11 mouse cellular contexts compared by ENCODE assay signal in the genomic region with DNA sequence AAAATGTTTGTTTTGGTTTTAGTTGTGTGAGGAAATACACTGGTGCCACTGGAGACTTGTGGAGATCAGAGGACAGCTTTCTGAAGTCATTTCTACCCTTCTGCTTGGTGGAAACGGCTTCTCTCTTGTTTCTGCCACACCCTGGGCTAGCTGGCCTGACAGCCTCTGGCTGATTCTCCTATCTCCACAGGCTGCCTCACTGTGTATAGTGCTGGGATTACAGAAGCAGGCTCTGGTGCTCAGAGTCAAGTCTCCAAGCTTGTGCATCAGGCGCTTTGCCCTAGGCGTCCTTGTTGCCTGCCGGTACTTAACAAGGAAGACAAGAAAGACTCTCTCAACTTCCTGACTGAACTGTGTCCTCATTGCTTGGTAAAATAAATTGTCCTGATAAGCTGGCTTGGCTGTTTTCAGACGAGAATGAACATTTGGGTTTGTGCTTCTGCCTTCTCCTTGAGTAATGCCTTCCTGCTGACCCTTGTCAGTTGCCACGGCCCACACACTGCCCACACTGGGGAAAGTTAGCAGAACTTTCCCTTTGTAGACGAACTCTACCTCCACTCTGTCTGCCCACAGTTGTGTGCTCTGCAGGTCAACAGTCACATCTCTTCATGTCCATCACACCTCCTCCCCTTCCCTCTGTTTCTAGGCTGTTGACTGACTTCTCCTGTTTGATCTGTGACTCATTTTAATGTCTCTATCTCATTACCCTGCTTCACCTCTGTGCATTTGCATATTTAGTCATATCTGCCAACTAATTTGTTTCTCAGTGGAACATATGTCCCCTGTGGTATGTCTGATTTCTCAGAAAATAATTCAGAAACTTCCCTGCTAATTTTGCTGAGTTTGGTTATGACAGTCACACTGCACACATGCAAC. TPM values are rescaled to one million over a fixed set of nuclear protein-coding genes. Genes with fewer than 3 reads are reported as not detected.
DNase-seq lines count a peak whose midpoint lies in the region; ATAC-seq lines count a peak whose summit lies in the region.
"Had no signal": no experiment of that assay in that cellular context is flagged by ENCODE, and none has a peak within 500 bp of the region (broad histone marks: within the 10 kb centered on the region; RNA-seq: fewer than 3 reads in every experiment).

No protein-coding gene starts in this region.

- peak; percentile 66 for ATAC-seq in activated CD4-positive, CD25-positive, alpha-beta regulatory T cell, adult 4 months
- ATAC-seq in kidney, embryonic 16.5 days (ENCODE audit: low FRiP score, low TSS enrichment), result no peak
- 0 out of 2 replicates have a peak, but pooled peaks have one; percentile 45 for ATAC-seq in megakaryocyte-erythroid progenitor cell, adult 5-6 weeks (replicated peaks; ENCODE audit: low FRiP score, low TSS enrichment, poor library complexity, severe bottlenecking)
- no peak for ATAC-seq in hindbrain, embryonic 13.5 days (ENCODE audit: low FRiP score)
- ATAC-seq in midbrain, embryonic 14.5 days (ENCODE audit: low FRiP score, low TSS enrichment), result no peak

- peak overlapping the region; percentile 37 for H3K4me3 ChIP-seq in kidney, embryonic 16.5 days (ENCODE audit: low read length)
- no peak overlapping the region for H3K4me3 ChIP-seq in hindbrain, embryonic 13.5 days
- no peak overlapping the region for H3K4me3 ChIP-seq in midbrain, embryonic 14.5 days (replicated peaks; ENCODE audit: low read depth, low read length)
- H3K4me3 ChIP-seq: embryonic facial prominence, embryonic 10.5 days had no signal

- DNase-seq in heart, adult 18-20 months, result peak; percentile 28 to 41
- DNase-seq in heart, adult 8-10 months (ENCODE audit: low spot score), result no peak
- DNase-seq in c-Kit-positive CD71-positive TER-119-positive erythroid progenitor cells, embryonic 14.5 days (ENCODE audit: low spot score), result no peak
- no peak for DNase-seq in midbrain, embryonic 14.5 days

- no peaks in the 10 kb centered on the region for H3K36me3 ChIP-seq in kidney, embryonic 16.5 days (ENCODE audit: insufficient read depth, low read length)
- H3K36me3 ChIP-seq in hindbrain, embryonic 13.5 days, result no peaks in the 10 kb centered on the region
- no peaks in the 10 kb centered on the region for H3K36me3 ChIP-seq in midbrain, embryonic 14.5 days (ENCODE audit: control insufficient read depth, insufficient read depth, low read length)
- H3K36me3 ChIP-seq: embryonic facial prominence, embryonic 10.5 days had no signal

- peaks cover 11% of the 10 kb centered on the region for H3K27me3 ChIP-seq in kidney, embryonic 16.5 days (ENCODE audit: insufficient read depth, low read length)
- peaks cover 34% of the 10 kb centered on the region for H3K27me3 ChIP-seq in hindbrain, embryonic 13.5 days
- H3K27me3 ChIP-seq in midbrain, embryonic 14.5 days (ENCODE audit: control insufficient read depth, insufficient read depth, low read length), result peaks cover 11% of the 10 kb centered on the region

- WGBS in kidney, embryonic 16.5 days, result 33% methylated on average over 7 of the region's 7 CpGs
- 72% methylated on average over 7 of the region's 7 CpGs for WGBS in hindbrain, embryonic 13.5 days
- 77% methylated on average over 7 of the region's 7 CpGs for WGBS in midbrain, embryonic 14.5 days

- H3K9me3 ChIP-seq in kidney, embryonic 16.5 days (ENCODE audit: low read length), result no peaks in the 10 kb centered on the region
- H3K9me3 ChIP-seq in hindbrain, embryonic 13.5 days, result no peaks in the 10 kb centered on the region
- no peaks in the 10 kb centered on the region for H3K9me3 ChIP-seq in midbrain, embryonic 14.5 days (ENCODE audit: control insufficient read depth, low read length)
- H3K9me3 ChIP-seq: embryonic facial prominence, embryonic 10.5 days had no signal

- H3K27ac ChIP-seq in kidney, embryonic 16.5 days (ENCODE audit: low read length), result peak overlapping the region; percentile 87; the same call in 1 of the 2 replicates
- H3K27ac ChIP-seq in hindbrain, embryonic 13.5 days, result no peak overlapping the region
- no peak overlapping the region for H3K27ac ChIP-seq in midbrain, embryonic 14.5 days (replicated peaks; ENCODE audit: low read depth, low read length)
- H3K27ac ChIP-seq: embryonic facial prominence, embryonic 10.5 days had no signal

- peaks cover 4% of the 10 kb centered on the region; the same call in 1 of the 2 replicates for H3K4me1 ChIP-seq in kidney, embryonic 16.5 days (ENCODE audit: insufficient read depth, low read length)
- H3K4me1 ChIP-seq in hindbrain, embryonic 13.5 days (replicated peaks), result peaks cover 9% of the 10 kb centered on the region
- no peaks in the 10 kb centered on the region for H3K4me1 ChIP-seq in midbrain, embryonic 14.5 days (ENCODE audit: control insufficient read depth, insufficient read depth, low read length)

- H3K4me2 ChIP-seq in kidney, embryonic 16.5 days (replicated peaks; ENCODE audit: low read depth, low read length), result peak overlapping the region; percentile 31
- no peak overlapping the region for H3K4me2 ChIP-seq in hindbrain, embryonic 13.5 days
- no peak overlapping the region for H3K4me2 ChIP-seq in midbrain, embryonic 14.5 days (ENCODE audit: low read length)

- H3K9ac ChIP-seq in kidney, embryonic 16.5 days (replicated peaks; ENCODE audit: low read length), result no peak overlapping the region; the same call in 1 of the 2 replicates
- no peak overlapping the region for H3K9ac ChIP-seq in hindbrain, embryonic 13.5 days
- H3K9ac ChIP-seq in midbrain, embryonic 14.5 days (replicated peaks; ENCODE audit: low read length), result no peak overlapping the region

RNA-seq across cellular contexts. Expression of a gene that starts 1.3 kb away (rescaled TPM):
- 1 to 10 TPM; 4.9 to 5.0 TPM for total RNA-seq in heart, adult 18-20 months (2021)
- total RNA-seq in heart, adult 8-10 months (2022), result 1 to 10 TPM; 4.1 to 5.0 (median 4.5) TPM
- 100 to 1,000 TPM; 198 to 220 TPM for polyA plus RNA-seq in activated CD4-positive, CD25-positive, alpha-beta regulatory T cell, adult 4 months (2017; shearing (Covaris generic))
- polyA plus RNA-seq in kidney, embryonic 16.5 days (2015; fragmentation: Nextera tagmentation; extraction: Ambion mirVana), result 18.0 and 19.9 TPM in 2 replicates
- total RNA-seq in megakaryocyte-erythroid progenitor cell, adult 5-6 weeks (2014; fragmentation: Nextera tagmentation), result 6.1 and 11.7 TPM in 2 replicates
- 1.5 and 5.8 TPM in 2 replicates for total RNA-seq in megakaryocyte-erythroid progenitor cell, adult 5-6 weeks (2017)
- polyA plus RNA-seq in hindbrain, embryonic 13.5 days (2015; fragmentation: Nextera tagmentation; extraction: Ambion mirVana), result 1.8 and 1.9 TPM in 2 replicates
- polyA plus RNA-seq in midbrain, embryonic 14.5 days (2014; fragmentation: Nextera tagmentation; extraction: Ambion mirVana), result 0.71 and 0.78 TPM in 2 replicates

RNA-seq across cellular contexts. Expression of a gene that starts 8.5 kb away (rescaled TPM):
- 10 to 100 TPM in 1 of 2 experiments, 1 to 10 TPM in 1; 9.9 to 13.3 TPM for total RNA-seq in heart, adult 18-20 months (2021)
- total RNA-seq in heart, adult 8-10 months (2022), result 1 to 10 TPM; 6.3 to 9.4 (median 8.0) TPM
- 100 to 1,000 TPM; 321 to 429 TPM for polyA plus RNA-seq in activated CD4-positive, CD25-positive, alpha-beta regulatory T cell, adult 4 months (2017; shearing (Covaris generic))
- polyA plus RNA-seq in kidney, embryonic 16.5 days (2015; fragmentation: Nextera tagmentation; extraction: Ambion mirVana), result 39.5 and 43.2 TPM in 2 replicates
- 4.8 and 20.1 TPM in 2 replicates for total RNA-seq in megakaryocyte-erythroid progenitor cell, adult 5-6 weeks (2014; fragmentation: Nextera tagmentation)
- total RNA-seq in megakaryocyte-erythroid progenitor cell, adult 5-6 weeks (2017), result 10.8 and 12.9 TPM in 2 replicates
- 5.9 and 7.3 TPM in 2 replicates for polyA plus RNA-seq in hindbrain, embryonic 13.5 days (2015; fragmentation: Nextera tagmentation; extraction: Ambion mirVana)
- 2.8 and 5.2 TPM in 2 replicates for polyA plus RNA-seq in midbrain, embryonic 14.5 days (2014; fragmentation: Nextera tagmentation; extraction: Ambion mirVana)

RNA-seq across cellular contexts. Expression of a gene that starts 23.3 kb away (rescaled TPM):
- 1 to 10 TPM in 1 of 2 experiments, under 1 TPM in 1; 0.57 to 6.9 TPM for total RNA-seq in heart, adult 18-20 months (2021)
- total RNA-seq in heart, adult 8-10 months (2022), result under 1 TPM; 0.53 to 0.86 (median 0.54) TPM
- 1,000 to 10,000 TPM; 1,102 to 1,198 TPM for polyA plus RNA-seq in activated CD4-positive, CD25-positive, alpha-beta regulatory T cell, adult 4 months (2017; shearing (Covaris generic))
- 0.19 TPM in 1 of 2 replicates, not detected in the other for polyA plus RNA-seq in kidney, embryonic 16.5 days (2015; fragmentation: Nextera tagmentation; extraction: Ambion mirVana)
- 6.4 and 19.7 TPM in 2 replicates for total RNA-seq in megakaryocyte-erythroid progenitor cell, adult 5-6 weeks (2014; fragmentation: Nextera tagmentation)
- total RNA-seq in megakaryocyte-erythroid progenitor cell, adult 5-6 weeks (2017), result 0.88 and 6.2 TPM in 2 replicates
- not detected in 2 replicates for polyA plus RNA-seq in hindbrain, embryonic 13.5 days (2015; fragmentation: Nextera tagmentation; extraction: Ambion mirVana)
- not detected in 2 replicates for polyA plus RNA-seq in midbrain, embryonic 14.5 days (2014; fragmentation: Nextera tagmentation; extraction: Ambion mirVana)
- polyA plus RNA-seq: embryonic facial prominence, embryonic 10.5 days; limb, embryonic 11.5 days; neural tube, embryonic 14.5 days had no signal

RNA-seq across cellular contexts. Expression of a gene that starts 28.9 kb away (rescaled TPM):
- total RNA-seq in heart, adult 18-20 months (2021), result 1 to 10 TPM in 1 of 2 experiments, under 1 TPM in 1; 0.27 to 1.7 TPM
- total RNA-seq in heart, adult 8-10 months (2022), result under 1 TPM in 3 of 4 experiments, not detected in 1; 0.22 to 0.78 (median 0.71) TPM
- polyA plus RNA-seq in activated CD4-positive, CD25-positive, alpha-beta regulatory T cell, adult 4 months (2017; shearing (Covaris generic)), result 100 to 1,000 TPM; 444 to 529 TPM
- not detected in 2 replicates for polyA plus RNA-seq in kidney, embryonic 16.5 days (2015; fragmentation: Nextera tagmentation; extraction: Ambion mirVana)
- 1.4 and 4.8 TPM in 2 replicates for total RNA-seq in megakaryocyte-erythroid progenitor cell, adult 5-6 weeks (2014; fragmentation: Nextera tagmentation)
- total RNA-seq in megakaryocyte-erythroid progenitor cell, adult 5-6 weeks (2017), result 2.1 and 4.6 TPM in 2 replicates
- not detected in 2 replicates for polyA plus RNA-seq in hindbrain, embryonic 13.5 days (2015; fragmentation: Nextera tagmentation; extraction: Ambion mirVana)
- not detected in 2 replicates for polyA plus RNA-seq in midbrain, embryonic 14.5 days (2014; fragmentation: Nextera tagmentation; extraction: Ambion mirVana)
- polyA plus RNA-seq: embryonic facial prominence, embryonic 10.5 days; limb, embryonic 11.5 days; neural tube, embryonic 14.5 days had no signal

RNA-seq across cellular contexts. Expression of a gene that starts 28.9 kb away (rescaled TPM):
- 1 to 10 TPM; 3.8 to 4.0 TPM for total RNA-seq in heart, adult 18-20 months (2021)
- 1 to 10 TPM; 2.7 to 5.0 (median 4.3) TPM for total RNA-seq in heart, adult 8-10 months (2022)
- 10 to 100 TPM; 42.8 to 45.0 TPM for polyA plus RNA-seq in activated CD4-positive, CD25-positive, alpha-beta regulatory T cell, adult 4 months (2017; shearing (Covaris generic))
- polyA plus RNA-seq in kidney, embryonic 16.5 days (2015; fragmentation: Nextera tagmentation; extraction: Ambion mirVana), result 1.4 and 2.4 TPM in 2 replicates
- 2.9 TPM in 1 of 2 replicates, not detected in the other for total RNA-seq in megakaryocyte-erythroid progenitor cell, adult 5-6 weeks (2014; fragmentation: Nextera tagmentation)
- total RNA-seq in megakaryocyte-erythroid progenitor cell, adult 5-6 weeks (2017), result 96.6 TPM in 1 of 2 replicates, not detected in the other
- polyA plus RNA-seq in hindbrain, embryonic 13.5 days (2015; fragmentation: Nextera tagmentation; extraction: Ambion mirVana), result 0.79 TPM in 1 of 2 replicates, not detected in the other
- polyA plus RNA-seq in midbrain, embryonic 14.5 days (2014; fragmentation: Nextera tagmentation; extraction: Ambion mirVana), result 1.00 TPM in 1 of 2 replicates, not detected in the other
- polyA plus RNA-seq: embryonic facial prominence, embryonic 10.5 days; limb, embryonic 11.5 days; neural tube, embryonic 14.5 days had no signal

Comparison
In these comparisons a context has a peak if more than half of its experiments do, and no peak if none do; other contexts are left out.
1. DNase-seq: peak in heart, adult 18-20 months (2 of 2); none in heart, adult 8-10 months (single experiment), c-Kit-positive CD71-positive TER-119-positive erythroid progenitor cells, embryonic 14.5 days (single experiment) and midbrain, embryonic 14.5 days (single experiment).
2. ATAC-seq: peak in activated CD4-positive, CD25-positive, alpha-beta regulatory T cell, adult 4 months (single experiment) and megakaryocyte-erythroid progenitor cell, adult 5-6 weeks (single experiment); none in kidney, embryonic 16.5 days (single experiment), hindbrain, embryonic 13.5 days (single experiment) and midbrain, embryonic 14.5 days (single experiment).
3. RNA of a gene that starts 23.3 kb away (polyA plus RNA-seq): 1,102 to 1,198 TPM in activated CD4-positive, CD25-positive, alpha-beta regulatory T cell, adult 4 months; 0.19 TPM in kidney, embryonic 16.5 days, not detected in hindbrain, embryonic 13.5 days and not detected in midbrain, embryonic 14.5 days; every median in the first group is over 100 times any median in the second.